Mouse (Mus musculus): ENCODE data around the gene Med6. TPM values are rescaled to one million over a fixed set of nuclear protein-coding genes. Genes with fewer than 3 reads are reported as not detected.

Med6 gene
- total RNA-seq (2023), result 10 to 100 TPM; 43.5 to 51.9 TPM

DNA sequence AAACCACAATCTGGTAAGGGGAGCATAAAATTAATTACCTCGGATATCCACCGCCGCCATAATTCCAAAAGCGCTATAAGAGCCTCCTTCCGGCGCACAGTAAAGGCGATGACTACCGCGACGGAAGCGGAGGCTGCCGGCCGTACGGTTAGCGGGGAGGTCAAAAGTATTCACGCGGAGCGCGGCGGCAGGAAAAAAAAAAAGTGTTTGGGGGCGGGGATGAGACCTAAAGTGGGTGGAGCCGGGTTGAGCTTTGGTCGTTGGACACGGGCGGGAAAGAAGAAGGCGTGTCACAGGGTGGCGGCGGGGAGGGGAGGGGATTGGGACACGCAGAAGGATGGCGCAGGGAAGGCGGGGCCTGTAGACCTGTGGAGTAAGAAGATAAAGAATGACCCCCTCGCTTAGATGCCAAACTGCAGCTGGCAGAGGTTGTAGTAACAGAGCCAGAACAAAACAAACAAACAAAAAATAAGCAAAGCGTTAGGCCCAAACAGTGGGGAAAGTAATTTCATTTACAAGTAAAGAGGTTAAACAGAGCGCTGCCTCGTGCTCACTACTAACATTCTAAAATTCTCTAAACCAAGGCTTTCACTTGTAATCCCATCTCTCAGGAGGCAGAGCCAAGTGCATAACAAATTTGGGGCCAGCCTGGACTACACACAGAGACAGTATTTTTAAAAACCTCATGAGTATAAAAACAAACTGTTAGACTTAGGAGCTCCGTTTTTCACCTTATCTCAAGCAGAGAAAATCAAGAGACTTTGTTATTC, at the start of gene Med6:
Med6 (minus strand) TSS at position 107 of the 770 bp plus-strand sequence.

DNA sequence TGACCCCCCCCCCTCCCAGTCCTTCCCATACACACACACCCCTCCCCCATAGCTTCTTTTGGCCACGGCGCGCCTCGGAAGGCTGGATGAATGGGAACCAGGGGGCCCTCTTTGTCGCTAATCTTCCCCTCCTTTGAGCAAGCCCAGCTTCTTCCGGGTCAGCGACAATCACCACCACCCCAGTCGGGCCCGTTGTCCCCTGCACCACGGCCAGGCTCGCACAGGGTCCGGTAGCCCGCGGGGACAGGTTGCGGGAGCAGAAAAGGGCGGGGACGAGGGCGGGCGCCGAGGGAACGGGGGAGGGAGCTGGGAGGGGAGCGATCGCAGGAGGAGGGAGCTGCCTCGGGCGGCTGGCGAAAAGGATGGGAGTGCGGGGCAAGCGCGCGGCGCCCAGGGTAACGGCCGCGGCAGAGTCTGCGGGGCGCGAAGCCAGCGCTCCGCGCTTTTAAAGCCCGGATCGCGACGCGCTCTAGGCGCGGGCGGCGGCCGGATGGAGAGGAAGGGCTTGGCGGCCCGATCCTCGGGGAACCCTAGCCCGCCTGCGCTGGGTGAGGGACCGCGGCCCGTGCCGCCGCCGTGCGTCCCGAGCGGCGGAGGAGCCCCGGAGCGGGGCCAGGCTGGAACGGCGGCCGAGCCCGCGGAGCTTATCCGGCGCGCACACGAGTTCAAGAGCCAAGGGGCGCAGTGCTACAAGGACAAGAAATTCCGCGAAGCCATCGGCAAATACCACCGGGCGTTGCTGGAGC, 36.3 kb upstream of the Med6 start, which contains the start of gene Ttc9:
Ttc9 (plus strand) TSS at position 335 of the 746 bp plus-strand sequence.

GRCm38 (mm10) chr12:81568374-81568773, 26.4 kb downstream of the Med6 start, which contains the start of gene Adam21:
Gene Adam21, minus strand, starts transcription at chr12:81568474.

GRCm38 (mm10) chr12:81532316-81533028, 62.3 kb downstream of the Med6 start, which contains the start of the genes Gm20498 and Synj2bp:
Gene Gm20498, minus strand, starts transcription at chr12:81532905.
Gene Synj2bp, minus strand, starts transcription at chr12:81532911.

Other genes with a start within 250 kb of the Med6 start
- gene Gm4787, start 215.5 kb downstream of the Med6 start, total RNA-seq (2023), result under 1 TPM; 0.39 to 0.46 TPM
- gene Adam4, start 173.1 kb downstream of the Med6 start, total RNA-seq (2023), result 1 to 10 TPM; 1.4 to 2.0 TPM
- 10 to 100 TPM; 54.4 to 56.8 TPM for gene Cox16, start 109.9 kb downstream of the Med6 start, total RNA-seq (2023)
- gene Gm20498, start 62.1 kb downstream of the Med6 start, total RNA-seq (2023), result 10 to 100 TPM in 1 of 2 experiments, 1 to 10 TPM in 1; 6.4 to 14.8 TPM
- gene Synj2bp, start 62.1 kb downstream of the Med6 start, total RNA-seq (2023), result 10 to 100 TPM; 12.1 to 14.6 TPM
- gene Adam21, start 26.5 kb downstream of the Med6 start, total RNA-seq (2023), result not detected
- not detected for gene Ttc9, start 36.2 kb upstream of the Med6 start, total RNA-seq (2023)
- 1 to 10 TPM; 6.8 to 7.0 TPM for gene Map3k9, start 186.2 kb upstream of the Med6 start, total RNA-seq (2023)

Measured in monocyte, adult 59 days (primary cell).